Mouse (Mus musculus) mesoderm, embryonic 11.5 days (tissue): Measurements from ENCODE around the gene Blcap.

Experiments used
- DNase-seq: peaks from one replicate; pipeline ENCODE4 v3.0.0-alpha.2; 2012; ENCODE audit warnings: low read depth, low spot score

Blcap gene

DNA sequence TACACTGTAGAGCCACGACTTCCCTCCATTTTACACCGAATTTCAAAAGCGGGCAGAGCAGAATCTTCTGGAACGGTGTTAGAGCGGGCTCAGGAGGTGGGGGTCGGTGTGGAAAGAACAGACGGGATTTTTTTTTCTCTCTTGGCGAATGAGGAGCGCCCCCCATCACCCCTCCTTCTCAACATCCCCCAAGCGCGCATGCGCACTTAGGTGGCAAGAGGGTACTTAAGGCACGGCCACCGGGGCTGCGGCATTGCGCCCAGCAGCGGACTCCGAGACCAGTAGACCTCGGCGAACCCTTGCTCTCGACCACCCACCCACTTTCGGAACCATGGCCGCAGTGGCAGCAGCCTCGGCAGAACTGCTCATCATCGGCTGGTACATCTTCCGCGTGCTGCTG is 11.2 kb downstream of the Blcap start, which contains the start of gene Nnat:
Gene Nnat, plus strand, starts transcription at position 221 of the 400 bp plus-strand sequence.
- peak; percentile 93 for DNase-seq

DNA sequence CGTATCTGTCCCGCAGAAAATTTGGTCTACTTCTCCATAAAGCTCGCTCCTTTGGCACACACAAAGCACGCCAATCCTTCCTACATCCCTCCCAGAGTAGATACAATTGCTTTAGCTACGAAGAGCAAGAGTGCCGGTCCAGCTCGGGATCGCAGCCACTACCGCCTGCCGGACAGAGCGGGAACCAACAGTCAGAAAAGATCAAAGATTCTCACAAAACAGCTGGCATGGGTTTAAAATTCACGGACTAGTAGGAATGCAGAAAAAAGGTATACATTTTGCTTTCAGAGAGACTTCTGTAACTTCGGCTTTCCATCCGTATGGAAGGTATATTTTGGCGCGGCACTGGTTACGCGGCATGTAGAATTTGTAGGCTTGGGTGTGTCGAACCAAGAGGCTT is 11.6 kb downstream of the Blcap start:
- DNase-seq = no peak

DNA sequence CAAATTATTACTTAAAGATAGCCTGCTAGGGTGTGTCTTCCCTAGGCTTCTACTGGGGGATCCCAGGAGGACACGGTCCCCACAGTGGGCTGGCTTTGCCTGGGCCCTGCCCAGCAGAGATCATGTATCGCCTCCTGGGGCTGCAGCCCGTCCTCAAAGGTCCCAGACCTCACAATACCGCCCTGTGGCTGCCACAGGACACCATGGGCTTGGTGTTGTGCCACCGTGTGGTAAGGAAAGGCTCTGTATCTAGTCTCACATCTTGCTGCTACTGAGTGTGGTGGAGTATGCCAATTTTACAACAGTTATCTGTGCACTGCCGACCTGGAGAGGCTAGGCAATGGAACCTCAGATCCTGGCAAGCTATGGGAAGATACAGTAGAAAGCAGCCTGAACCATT is 12.6 kb downstream of the Blcap start:
- DNase-seq = no peak

DNA sequence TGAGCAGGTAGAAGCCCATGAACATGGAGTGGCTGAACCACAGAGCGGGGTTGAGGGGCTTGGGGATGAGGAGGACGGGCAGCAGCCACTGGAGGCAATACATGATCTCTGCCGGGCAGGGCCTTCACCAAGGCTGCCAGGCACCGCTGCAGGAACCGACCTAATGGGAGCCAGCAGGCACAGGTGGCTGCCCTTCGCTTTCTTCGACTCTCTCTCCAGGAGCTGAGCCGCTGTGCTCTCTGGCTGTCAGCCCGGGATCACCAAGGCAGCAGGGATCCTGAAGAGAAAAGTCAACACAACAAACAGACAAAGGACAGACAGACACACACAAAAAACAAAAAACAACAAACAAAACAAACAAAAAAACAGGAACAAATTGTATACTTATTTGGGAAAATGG is 13.0 kb downstream of the Blcap start:
- no peak for DNase-seq

DNA sequence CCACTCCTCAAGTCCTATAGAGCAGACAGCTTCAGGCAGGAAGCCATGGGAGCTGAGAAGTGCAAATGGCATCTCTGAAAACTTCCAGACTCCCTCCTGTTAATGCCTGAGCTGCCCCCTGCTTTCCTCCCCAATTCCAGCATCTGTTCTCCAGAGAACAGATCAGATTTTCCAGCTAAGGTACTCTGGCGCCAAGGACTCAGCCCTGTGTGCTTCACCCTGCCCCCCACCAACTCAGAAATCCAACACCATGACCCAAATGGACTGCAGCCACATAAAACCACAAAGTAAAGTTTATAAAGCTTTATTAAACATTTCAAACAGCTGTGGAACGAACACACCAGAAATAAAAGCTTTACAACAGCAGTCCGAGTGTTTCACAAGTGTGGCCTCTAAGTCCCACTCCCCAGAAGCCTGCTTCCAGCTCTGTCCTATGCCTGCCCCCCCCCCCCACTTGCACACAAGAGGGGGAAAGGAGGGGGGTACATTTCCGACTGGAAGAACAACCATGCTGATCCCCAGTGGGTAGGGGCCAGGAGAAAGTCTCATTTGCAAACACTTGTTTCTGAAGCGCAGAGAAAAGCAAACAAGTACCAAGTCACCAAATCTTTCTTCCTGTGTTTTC is 14.9 kb downstream of the Blcap start:
- DNase-seq = no peak

DNA sequence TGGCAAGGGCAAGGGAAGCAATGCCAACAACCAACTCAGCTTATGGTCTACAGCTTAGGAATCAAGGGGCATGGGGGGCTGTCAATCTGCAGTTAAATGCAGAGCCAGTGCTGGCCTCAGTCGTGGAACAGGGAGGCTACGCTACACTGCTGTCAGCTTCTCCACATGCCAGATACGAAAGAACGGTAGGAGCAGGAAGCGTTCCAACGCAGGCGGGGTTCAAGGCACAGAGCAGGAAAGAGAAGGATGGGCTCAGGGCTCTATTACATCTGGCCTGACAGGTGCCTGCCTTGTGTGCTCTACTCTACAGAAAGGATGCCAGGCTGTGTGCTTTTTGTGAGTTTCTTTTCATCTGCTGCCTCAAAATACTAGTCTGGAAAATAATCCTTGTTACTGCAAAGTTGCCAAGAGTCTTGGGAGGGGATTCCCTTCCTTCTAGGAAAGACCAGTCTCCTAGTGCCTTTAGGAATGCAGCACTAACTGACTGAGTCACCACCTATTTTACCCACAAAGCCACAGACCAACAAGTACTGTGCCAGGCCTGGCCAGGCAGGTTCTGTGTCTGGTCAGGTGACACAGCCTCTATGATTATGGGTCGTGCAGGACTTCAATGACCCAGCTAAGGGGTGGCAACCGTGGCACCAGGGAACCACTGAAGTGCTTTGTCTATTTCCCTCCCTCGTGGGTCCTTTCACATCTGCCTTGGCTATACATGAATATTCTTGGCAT is 18.8 kb downstream of the Blcap start:
- no peak for DNase-seq

DNA sequence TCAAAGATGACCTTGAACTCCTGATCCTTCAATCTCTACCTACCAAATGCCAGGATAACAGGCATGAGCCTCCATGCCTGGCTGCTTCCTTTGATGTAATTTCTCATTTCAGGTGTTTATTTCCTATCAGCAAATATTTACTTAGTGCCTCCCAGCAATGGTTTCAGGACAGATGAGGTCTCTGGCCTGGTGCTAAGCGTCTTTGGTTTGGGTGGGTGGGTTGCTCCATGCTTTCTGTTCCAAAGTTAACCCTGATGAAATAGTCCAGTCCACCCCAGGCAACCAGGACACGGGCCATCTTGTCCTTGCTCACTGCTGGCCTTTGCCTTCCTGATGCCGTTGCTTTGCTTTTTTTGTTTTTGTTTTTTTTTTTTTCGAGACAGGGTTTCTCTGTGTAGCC is 20.8 kb downstream of the Blcap start:
- no peak for DNase-seq

DNA sequence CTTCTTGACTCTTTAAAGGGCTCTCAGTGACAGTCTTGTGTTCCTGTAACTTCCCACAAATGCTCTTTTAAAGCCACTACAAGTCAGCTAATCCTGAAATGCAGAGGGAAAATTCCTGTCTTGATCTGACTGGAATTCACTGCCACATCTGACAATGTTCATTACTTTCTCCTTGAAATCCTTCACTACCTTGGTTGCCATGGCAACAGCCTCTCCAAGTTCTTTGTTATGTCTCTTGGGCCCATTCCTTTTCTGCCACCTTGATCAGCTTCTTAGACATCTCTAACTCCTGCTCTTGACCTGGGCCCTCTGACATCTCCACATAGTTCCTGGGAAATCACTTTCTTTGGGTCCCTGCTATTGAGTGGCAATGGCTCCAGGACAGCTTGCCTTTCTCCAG is 24.4 kb downstream of the Blcap start:
- DNase-seq = no peak

DNA sequence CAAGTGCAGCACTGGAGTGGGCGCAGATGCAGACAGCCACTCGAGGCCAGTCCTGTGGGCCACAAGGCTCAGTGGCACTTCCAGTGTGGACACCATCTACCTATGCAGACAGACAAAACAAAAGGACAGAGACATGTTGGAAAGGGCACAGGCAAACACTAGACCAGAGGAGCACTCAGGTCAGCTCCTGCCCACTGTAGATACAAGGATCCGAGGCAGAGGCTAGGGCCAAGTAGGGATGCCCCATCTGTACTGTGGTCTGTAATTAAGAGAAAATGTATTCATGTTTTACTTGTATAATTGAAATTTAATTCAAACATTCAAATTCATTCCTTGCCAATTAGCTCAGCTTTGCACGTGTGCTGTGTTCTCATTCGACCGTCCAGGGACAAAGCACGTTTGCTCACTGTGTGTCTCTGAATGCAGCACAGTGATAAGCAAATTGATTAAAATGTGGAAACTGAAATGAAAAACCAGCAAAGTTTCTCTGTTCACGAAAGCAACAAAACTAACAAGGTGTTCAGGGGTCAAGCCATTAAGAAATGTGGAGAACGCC is 26.7 kb downstream of the Blcap start:
- DNase-seq = no peak

DNA sequence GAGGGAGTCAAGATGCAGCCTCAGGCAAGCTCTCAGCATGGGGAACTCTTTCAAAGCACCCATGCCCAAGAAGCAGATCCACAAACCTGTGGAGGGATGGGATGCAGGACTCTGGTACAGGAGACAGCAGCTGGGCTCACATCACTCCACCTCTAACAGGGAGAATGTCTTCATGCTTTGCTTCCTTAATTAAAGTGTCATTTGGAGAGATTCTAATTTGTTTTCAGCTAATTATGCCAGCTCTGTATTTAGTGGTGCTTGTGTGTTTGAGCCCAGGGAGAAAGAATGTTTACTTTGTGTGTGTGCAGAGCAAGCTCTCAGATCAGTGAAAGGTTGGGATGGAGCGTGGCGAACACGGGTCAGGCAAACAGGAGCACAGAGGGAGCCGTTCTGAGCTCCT is 28.7 kb downstream of the Blcap start:
- DNase-seq = no peak

DNA sequence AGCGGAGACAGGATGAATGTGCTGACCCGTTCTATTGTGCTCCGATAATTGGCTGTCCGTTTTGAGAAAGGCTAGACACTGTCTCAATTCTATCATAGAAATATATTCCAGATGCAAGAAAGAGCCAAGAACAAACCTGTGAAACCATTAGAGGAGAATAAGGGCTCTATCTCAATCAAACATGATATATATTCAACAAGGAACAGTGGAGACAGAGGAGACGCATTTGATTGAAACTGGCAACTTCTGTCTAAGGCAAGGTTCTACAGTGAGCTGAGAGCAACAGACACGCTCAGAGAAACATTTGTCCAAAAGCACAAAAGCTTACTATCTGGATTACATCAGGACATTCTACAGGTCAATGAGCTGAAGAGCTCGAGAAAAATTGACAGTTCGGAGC is 29.4 kb downstream of the Blcap start:
- no peak for DNase-seq

DNA sequence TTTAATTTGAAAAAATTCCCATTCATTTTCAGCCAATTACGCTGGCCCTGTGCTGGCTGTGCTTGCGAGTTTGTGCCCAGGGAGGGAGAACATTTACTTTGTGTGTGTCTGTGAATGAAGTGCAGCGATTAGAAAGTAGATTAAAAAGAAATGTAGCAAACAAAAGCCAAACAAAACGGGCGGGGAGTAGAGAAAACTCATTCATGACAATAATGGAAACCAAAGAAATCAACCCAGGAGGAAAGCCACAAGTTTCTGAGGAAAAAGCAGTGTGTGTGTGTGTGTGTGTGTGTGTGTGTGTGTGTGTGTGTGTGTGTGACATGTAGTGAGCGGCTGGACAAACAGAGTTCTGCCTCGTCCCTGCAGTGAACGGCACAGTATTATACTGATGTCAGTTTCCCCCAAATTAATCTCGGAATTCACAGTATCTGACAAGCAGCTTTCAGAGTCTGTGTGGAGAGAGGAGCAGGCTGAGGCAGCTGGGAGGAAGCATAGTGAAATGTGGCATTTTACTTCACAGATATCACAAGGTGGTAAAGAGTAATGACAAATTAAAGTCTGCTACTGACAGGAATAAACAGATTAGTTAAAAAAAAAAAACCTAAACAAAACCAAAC is 30.0 kb downstream of the Blcap start:
- DNase-seq = no peak

DNA sequence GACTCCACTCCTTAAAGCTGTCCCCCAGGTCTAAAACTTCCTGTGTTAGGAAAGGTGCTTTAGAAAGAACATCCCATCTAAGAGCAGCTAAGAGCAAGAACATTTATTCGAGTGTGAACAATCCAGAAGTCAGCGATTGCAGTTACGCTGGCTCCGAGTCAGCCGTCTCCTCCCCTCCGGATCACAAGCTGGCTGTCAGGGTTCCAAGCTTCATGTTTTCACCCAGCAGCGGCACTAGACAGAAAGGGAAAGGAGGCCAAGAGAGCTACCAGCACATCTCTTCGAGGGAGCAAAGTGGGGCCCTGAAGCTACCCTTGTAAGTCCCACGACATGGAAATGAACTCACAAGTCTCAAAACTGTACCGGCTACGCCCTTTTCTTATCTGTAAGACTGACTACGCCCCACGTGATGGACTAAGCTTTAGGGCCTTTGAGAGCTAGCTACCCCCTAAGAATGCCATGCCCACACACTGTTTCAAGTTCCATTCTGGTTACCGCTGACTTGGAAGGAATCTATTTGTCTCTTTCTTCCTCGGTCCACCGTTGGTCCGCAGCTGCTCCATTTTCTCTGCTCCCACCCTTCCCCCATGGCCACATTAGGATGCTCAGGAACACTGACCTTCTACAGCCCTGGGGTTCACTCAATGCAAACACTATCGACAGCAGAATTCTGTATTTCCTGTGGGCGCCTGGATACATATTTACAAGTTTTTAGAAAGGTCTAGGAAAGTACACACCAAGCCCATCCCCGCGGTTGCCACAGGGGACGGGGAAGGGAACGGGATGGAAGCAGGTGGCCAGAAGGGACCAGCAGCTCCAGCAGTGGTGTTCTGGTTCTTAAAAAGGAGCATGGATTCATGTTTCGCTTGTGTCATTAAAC is 30.8 kb downstream of the Blcap start:
- no peak for DNase-seq

DNA sequence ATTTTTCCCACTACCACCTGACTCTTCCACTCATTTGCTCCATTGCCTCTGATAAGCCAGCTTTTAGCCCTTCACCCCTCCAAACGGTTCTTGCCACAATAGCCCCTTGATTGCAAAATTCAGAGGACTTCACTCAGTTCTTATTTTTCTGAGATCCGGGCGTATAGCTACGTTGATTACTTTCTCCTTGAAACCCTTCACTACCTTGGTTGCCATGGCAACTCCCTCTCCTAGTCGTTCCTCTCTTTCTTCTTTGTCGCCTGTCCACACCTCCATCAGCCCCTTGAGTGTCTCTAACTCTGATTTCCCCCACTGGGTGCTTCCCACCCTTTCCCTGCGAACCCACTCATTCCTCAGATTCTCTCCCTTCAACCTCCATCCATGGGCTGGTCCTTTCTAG is 34.0 kb downstream of the Blcap start:
- no peak for DNase-seq

DNA sequence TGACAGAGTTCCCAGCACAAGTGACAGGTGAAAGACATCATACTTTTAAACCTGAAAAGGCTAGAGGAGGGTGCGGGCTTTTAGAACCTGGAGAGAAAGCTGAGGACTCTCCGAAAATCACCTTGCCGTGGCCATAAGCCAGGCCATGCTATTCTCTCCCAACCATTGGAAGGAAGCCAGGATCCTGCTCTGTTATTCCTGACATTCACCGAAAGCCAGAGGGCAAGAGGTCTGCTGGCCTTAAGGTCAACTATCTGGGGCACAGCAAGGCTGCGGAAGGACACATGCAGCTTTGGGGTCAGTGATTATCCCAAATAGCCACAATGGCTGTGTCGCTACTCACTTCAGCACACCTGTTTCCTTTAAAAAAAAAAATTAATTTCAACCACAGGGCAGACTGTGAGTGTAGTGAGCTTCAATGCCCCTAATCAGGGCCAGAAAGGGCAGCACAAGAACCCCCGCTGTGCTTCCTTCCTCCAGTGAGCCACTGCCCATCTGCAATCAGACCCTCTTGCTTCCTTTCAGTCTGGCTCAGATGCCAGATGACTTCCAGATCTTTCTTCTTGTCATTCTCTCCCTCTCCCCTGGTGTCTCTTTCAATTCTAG is 34.5 kb downstream of the Blcap start:
- DNase-seq = no peak

DNA sequence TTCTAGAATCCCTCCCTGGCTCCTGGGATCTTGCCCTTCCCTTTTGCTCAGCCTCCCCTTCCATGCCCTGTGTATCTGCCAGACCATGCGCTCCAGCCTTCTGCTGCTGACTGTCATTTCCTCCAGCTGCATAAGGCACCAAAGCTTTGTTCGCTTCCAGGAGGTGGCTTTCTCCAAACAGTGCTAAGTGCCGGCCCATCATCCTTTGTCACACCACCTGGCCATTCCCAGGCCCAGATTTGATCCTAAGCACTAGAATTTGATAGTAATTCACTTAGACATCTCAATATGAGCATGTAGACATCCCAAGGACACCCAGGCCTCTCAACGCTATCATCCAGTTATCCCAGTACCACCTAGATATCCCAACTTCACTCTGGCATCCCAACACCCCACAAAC is 36.9 kb downstream of the Blcap start:
- no peak for DNase-seq

DNA sequence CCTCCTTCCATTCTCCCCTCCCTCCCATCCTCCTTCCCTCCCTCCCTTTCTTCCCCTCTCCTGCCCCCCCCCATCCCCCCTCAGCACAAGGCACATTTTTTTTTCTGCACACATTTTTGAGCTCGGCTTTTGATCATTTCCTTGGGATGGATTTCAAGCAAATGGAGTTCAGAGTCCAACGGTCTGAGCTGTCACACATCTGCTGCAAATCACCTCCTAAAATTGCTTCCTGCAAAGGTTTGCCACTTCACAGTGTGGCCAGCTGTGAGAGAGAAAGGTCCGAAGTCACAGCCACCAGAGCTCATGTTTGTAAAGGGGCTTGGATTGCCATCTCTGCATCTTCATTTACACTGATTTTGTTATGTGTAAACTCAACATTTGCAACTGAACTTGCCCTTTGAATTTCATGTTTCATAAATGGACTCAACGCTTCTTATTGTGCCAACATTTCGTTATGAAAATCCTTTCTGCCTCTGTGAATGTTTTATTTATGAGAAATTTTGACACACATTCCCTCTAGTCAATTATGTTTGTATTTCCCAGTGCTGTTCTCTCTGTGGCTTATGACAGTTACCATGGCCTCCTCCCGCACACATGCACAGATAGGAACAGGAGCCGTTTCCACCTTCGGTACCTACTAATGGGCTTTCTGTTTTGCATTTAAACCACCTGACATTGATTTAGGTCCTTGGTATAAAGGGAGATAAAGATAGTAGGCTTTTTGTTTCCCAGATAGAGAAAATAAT is 39.2 kb downstream of the Blcap start:
- DNase-seq = no peak

DNA sequence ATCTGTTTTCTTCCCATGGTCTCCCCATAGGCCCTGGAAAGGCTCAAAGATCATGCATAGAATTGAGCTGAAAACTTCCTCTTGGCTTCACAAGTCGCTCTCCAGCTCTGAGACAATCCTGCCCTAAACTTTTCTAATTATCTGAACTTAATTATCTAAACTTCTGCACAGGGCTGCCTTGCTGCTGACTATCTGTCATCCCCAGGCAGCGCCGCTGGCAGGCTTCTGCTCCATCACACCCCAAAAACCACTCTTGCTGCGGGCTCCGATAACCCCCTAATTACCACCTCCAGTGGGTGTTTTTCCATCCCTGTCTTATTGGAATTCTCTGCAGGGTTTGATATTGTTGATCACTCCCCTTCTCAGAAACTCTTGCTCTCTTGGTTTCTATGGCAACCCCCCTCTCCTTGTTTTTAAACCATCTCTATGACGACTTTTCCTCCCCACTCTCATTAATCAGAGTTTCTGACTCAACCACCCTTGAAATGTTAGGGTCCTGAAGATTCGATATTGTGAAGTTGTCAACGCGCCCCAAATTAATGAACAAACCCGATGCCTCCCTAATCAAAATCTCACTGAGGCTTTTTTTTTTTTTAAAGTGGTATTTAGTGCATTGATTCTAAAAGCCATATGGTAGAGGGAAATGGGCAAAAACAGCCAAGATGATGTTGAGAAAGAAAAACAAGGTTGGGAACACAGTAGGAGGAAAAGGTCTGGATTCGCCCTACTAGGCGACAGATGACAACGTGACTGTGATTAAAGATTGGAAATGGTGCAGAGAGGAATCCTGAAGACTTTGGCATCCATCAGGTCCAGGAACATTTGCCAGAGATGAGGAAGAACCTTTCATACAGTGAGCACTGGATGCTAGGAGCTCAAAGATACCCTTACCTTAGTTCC is 40.8 kb downstream of the Blcap start:
- DNase-seq = no peak

DNA sequence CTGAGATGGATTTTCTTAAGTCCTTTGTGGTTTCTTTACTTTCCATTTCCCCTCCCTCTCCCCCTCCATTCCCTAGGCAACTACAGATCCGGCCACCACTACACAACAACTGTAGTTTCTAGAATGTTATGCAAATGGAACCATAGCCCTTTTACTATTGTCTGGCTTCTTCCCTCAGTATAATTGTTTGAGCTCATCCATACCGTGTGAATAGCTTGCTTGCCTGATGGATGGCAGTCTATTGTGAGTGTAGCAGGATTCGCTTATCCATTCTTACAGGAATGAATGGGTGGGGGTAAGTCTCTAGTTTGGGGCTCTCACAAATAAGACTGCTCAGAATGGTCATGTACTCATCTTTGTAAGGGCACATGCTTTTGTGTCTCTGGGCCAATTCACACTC is 48.5 kb downstream of the Blcap start:
- no peak for DNase-seq

DNA sequence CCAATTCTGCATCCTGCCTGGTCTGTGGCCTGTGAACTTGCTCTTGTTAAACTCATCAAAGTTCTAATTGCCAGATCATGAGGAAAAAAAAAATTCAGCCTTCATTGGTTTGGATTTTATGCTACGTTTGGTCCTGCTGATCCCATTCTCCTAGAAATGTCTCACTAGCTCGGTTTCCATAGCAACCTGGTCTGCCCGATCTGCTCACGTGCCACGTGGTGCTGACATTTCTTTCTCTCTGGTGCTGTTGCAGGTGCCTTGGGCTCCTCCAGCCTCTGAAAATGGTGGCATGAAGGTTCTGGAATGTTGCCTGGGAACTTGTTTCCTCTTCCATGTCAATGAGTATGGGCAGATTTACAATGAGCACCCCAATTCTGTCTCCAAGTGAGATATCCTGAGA is 50.6 kb downstream of the Blcap start:
- DNase-seq = no peak
